Comparison of ENCODE assay signal across 26 mouse cellular contexts in the genomic region with DNA sequence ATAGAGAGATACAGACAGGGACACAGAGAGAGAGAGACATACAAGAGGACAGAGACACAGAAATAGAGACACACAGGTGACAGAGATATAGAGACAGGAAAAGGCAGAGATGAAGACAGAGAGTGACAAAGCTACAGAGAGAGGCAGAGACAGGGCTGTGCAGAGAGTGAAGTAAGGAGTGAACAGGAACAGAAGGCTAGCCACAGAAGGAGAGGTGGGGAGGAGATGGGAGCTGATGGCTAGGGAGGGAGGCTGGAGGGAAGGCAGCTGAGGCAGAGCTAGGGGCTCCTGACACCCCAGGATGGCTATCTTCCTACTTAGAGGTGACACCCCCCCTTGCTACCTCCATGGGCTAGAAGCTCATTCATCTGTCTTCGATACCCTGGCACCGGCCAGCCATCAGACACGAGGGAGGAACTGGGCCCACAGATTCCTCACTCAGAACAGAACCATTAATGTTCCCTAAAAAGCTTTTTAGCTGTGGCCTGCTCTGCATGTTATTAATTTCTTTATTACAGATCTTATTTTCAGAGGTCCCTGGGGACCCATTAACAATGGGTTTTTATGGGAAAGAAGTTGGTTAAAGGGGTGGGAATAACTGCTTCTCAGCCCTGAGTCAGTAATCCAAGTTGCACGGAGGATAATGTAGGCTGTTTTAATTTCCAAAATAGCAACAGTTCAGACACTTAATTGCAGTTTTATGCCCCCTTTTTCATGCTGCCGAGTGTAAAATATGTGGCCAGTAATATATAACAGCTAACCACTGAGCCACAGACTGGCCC. TPM values are rescaled to one million over a fixed set of nuclear protein-coding genes. Genes with fewer than 3 reads are reported as not detected.
DNase-seq lines count a peak whose midpoint lies in the region; ATAC-seq and TF ChIP-seq lines count a peak whose summit lies in the region.
"Had no signal": no experiment of that assay in that cellular context is flagged by ENCODE, and none has a peak within 500 bp of the region (broad histone marks: within the 10 kb centered on the region; RNA-seq: fewer than 3 reads in every experiment).

No protein-coding gene starts in this region.

- H3K27ac ChIP-seq in kidney, postnatal 0 days, result no peak overlapping the region
- peak overlapping the region; percentile 64; the same call in 1 of the 2 replicates for H3K27ac ChIP-seq in neural tube, embryonic 13.5 days (replicated peaks)
- H3K27ac ChIP-seq: embryonic facial prominence, embryonic 12.5 days; embryonic facial prominence, embryonic 15.5 days; heart, embryonic 15.5 days; hindbrain, embryonic 12.5 days had no signal

- DNase-seq in kidney, postnatal 0 days (ENCODE audit: low spot score), result peak; percentile 60
- DNase-seq in kidney, adult 18-20 months, result no peak
- DNase-seq in neural tube, embryonic 10.5 days (ENCODE audit: extremely low spot score, low spot score), result no peak
- DNase-seq in forelimb bud, embryonic 11.5 days (ENCODE audit: low read depth, low spot score), result peak; percentile 19
- no peak for DNase-seq in thymus, adult 18-20 months
- DNase-seq in adrenal gland, postnatal 36 days, result no peak
- DNase-seq: adrenal gland, adult 8-10 months; adrenal gland, postnatal 25 days; cerebellum, adult 11 months; cerebellum, adult 2 months; cerebellum, adult 9-11 months; cerebellum, postnatal 25 days; forebrain, postnatal 0 days; gastrocnemius, postnatal 25 days; heart, adult 18-20 months; heart, postnatal 10 days; heart, postnatal 4 days had no signal

- no peak for ATAC-seq in kidney, postnatal 0 days (replicated peaks; ENCODE audit: low FRiP score, low read depth)
- peak; percentile 63; the same call in 1 of the 2 replicates for ATAC-seq in neural tube, embryonic 13.5 days (ENCODE audit: low read depth)
- ATAC-seq: activated CD4-positive, CD25-positive, alpha-beta regulatory T cell, adult 4 months; CD4-positive, CD25-positive, alpha-beta regulatory T cell, adult 4 months; forebrain, embryonic 14.5 days; forebrain, postnatal 0 days had no signal

- 47% methylated on average over 5 of the region's 5 CpGs for WGBS in kidney, postnatal 0 days
- WGBS in neural tube, embryonic 13.5 days, result 50% methylated on average over 5 of the region's 5 CpGs

- H3K4me1 ChIP-seq in kidney, postnatal 0 days (replicated peaks; ENCODE audit: insufficient read depth, low read length), result no peaks in the 10 kb centered on the region
- 0 out of 2 replicates have a peak, but pooled peaks cover 3% of the 10 kb centered on the region for H3K4me1 ChIP-seq in neural tube, embryonic 13.5 days (replicated peaks)
- H3K4me1 ChIP-seq: embryonic facial prominence, embryonic 12.5 days; embryonic facial prominence, embryonic 15.5 days; heart, embryonic 12.5 days; heart, embryonic 15.5 days; hindbrain, embryonic 12.5 days had no signal

- no peak overlapping the region for H3K9ac ChIP-seq in kidney, postnatal 0 days (ENCODE audit: low read depth, low read length)
- no peak overlapping the region for H3K9ac ChIP-seq in neural tube, embryonic 13.5 days
- H3K9ac ChIP-seq: embryonic facial prominence, embryonic 12.5 days; embryonic facial prominence, embryonic 15.5 days; forebrain, postnatal 0 days; heart, embryonic 12.5 days; heart, embryonic 15.5 days; hindbrain, embryonic 12.5 days had no signal

- H3K9me3 ChIP-seq in kidney, postnatal 0 days (replicated peaks; ENCODE audit: low read length), result no peaks in the 10 kb centered on the region; the same call in none of the 2 replicates
- H3K9me3 ChIP-seq in neural tube, embryonic 13.5 days, result peaks cover 13% of the 10 kb centered on the region
- H3K9me3 ChIP-seq: heart, embryonic 15.5 days had no signal

- H3K36me3 ChIP-seq in kidney, postnatal 0 days (ENCODE audit: insufficient read depth, low read length), result no peaks in the 10 kb centered on the region
- H3K36me3 ChIP-seq in neural tube, embryonic 13.5 days, result no peaks in the 10 kb centered on the region
- H3K36me3 ChIP-seq: embryonic facial prominence, embryonic 12.5 days; embryonic facial prominence, embryonic 15.5 days; heart, embryonic 12.5 days; heart, embryonic 15.5 days; hindbrain, embryonic 12.5 days had no signal

- no peak overlapping the region for H3K4me3 ChIP-seq in kidney, postnatal 0 days (replicated peaks; ENCODE audit: low read depth, low read length)
- no peak overlapping the region for H3K4me3 ChIP-seq in neural tube, embryonic 13.5 days
- H3K4me3 ChIP-seq: embryonic facial prominence, embryonic 12.5 days; embryonic facial prominence, embryonic 15.5 days; heart, embryonic 12.5 days; heart, embryonic 15.5 days; hindbrain, embryonic 12.5 days had no signal

- H3K27me3 ChIP-seq in kidney, postnatal 0 days (ENCODE audit: insufficient read depth, low read length), result no peaks in the 10 kb centered on the region
- no peaks in the 10 kb centered on the region for H3K27me3 ChIP-seq in neural tube, embryonic 13.5 days
- H3K27me3 ChIP-seq: embryonic facial prominence, embryonic 15.5 days; heart, embryonic 15.5 days; hindbrain, embryonic 12.5 days had no signal

- H3K4me2 ChIP-seq in kidney, postnatal 0 days (ENCODE audit: low read length), result no peak overlapping the region
- H3K4me2 ChIP-seq in neural tube, embryonic 13.5 days, result no peak overlapping the region
- H3K4me2 ChIP-seq: embryonic facial prominence, embryonic 12.5 days; embryonic facial prominence, embryonic 15.5 days; heart, embryonic 12.5 days; heart, embryonic 15.5 days; hindbrain, embryonic 12.5 days had no signal

- no peak for TF ChIP-seq CTCF in kidney, postnatal 0 days (IDR thresholded peaks at IDR 0.05; ENCODE audit: low read depth)

RNA-seq across cellular contexts. Expression of gene Zbtb43, which starts 57.1 kb away (rescaled TPM):
- polyA plus RNA-seq in kidney, postnatal 0 days (2015; fragmentation: Nextera tagmentation; extraction: Ambion mirVana), result 13.9 and 15.3 TPM in 2 replicates
- 23.6 and 24.3 TPM in 2 replicates for polyA plus RNA-seq in neural tube, embryonic 13.5 days (2015; fragmentation: Nextera tagmentation; extraction: Ambion mirVana)
- total RNA-seq in adrenal gland, postnatal 36 days (2021), result 10 to 100 TPM; 20.9 to 24.6 TPM

Comparison
In these comparisons a context has a peak if more than half of its experiments do, and no peak if none do; other contexts are left out.
1. DNase-seq: peak in kidney, postnatal 0 days (single experiment) and forelimb bud, embryonic 11.5 days (single experiment); none in kidney, adult 18-20 months (single experiment), neural tube, embryonic 10.5 days (single experiment), thymus, adult 18-20 months (0 of 2) and adrenal gland, postnatal 36 days (0 of 2).